Mouse (Mus musculus) layer of hippocampus, adult 9-10 months (tissue): ENCODE results near the gene Synpo2.

Experiments used
- DNase-seq: peaks from one replicate; pipeline ENCODE4 v3.0.0; 2022; ENCODE audit warnings: low spot score

The Synpo2 gene

DNA sequence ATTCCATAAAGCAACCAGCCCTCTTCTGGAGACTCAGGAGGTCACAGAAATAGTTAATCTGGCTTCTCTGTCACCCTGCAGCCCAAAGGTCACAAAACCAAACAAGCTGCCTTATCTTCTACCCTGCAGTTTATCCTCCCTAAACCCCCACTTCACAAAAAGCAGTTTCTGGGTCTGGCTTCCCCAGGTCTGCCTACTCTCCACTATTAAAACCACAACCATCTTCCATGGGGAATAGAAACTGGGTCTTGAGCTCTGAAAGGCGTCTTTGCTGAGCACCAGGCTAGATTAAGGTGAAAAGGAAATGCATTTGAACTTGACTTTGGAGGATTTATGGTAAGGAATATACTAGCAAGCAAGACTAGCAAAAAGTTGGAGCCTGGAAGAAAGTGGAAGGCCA lies 71.8 kb downstream of the Synpo2 start:
- DNase-seq: no peak

DNA sequence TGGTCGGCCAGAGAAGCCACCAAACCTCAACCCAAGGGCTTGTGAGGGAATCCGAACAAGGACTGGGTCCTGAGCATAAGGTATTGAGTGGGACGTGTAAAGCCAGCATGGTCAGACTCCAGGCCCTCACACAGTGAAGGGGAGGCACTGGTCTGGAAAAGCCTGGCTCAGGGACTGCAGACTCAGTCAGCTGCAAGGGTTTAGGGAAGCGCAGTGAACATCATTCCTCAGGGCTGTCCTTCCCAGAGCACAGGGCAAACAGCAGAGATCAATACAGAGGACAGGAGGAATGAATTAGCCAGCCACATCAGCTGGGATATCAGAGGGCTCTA lies 72.8 kb downstream of the Synpo2 start:
- no peak for DNase-seq

GRCm38 (mm10) chr3:123162289-123163191 lies 73.4 kb downstream of the Synpo2 start:
- DNase-seq: no peak

DNA sequence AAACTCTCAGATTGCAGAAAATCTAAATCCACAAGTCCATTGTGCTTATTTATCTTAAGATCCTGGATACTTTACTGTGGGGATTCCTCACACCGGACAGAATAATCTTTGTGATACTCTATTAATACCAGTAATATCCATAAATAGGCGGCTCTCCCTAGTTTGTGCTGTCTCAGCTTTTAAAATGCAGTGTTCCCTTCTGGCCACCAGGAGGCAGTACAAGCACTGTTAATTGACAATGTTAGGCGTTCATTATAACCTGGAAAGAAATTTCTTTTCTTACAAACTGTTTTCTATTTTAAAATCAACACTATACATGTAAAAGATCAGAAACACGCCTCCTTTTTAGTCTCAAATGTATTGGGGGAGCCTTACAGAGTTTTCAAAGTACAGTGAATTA lies 75.2 kb downstream of the Synpo2 start:
- no peak for DNase-seq

- DNase-seq: peak; percentile 40
Measured at GRCm38 (mm10) chr3:123159139-123159824, 76.7 kb downstream of the Synpo2 start.

GRCm38 (mm10) chr3:123158579-123158978 lies 77.4 kb downstream of the Synpo2 start:
- DNase-seq: no peak

DNA sequence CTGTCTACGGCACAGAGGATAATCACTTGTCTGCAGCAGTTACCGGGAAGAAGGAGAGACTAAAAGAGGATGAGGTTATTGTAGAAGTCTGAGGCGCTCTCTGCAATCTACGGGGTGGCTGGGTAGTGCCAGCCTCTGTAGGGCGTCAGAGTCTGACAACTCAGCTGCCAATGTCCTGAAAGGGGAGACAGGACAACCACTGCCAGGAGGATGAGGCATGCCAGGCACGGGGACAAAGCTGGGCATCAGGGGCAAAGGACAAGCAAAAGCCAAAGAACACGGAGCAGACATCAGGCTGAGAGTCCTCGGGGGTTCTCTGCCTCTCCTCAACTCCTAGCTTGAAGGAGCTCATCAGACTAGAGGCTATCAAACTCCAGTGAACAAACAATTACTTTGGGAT lies 82.6 kb downstream of the Synpo2 start:
- DNase-seq: no peak

DNA sequence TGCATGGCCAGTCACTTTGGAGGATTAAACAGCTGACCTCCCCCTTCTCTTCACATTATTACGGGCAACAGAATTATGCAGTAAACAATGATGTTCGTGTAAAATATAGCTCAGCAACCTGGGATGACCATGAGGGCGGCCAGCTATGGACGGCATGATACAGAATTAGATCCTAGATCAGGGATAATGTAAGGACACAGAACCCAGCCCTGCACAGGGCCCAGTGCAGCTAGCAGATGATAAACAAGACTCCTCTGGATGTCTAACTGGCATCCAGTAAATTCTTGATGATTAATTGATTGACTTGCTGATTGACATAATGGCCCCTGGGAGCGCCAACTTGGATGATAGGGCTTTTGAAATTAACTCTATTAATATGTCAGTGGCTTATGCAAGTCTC lies 83.0 kb downstream of the Synpo2 start:
- no peak for DNase-seq

DNA sequence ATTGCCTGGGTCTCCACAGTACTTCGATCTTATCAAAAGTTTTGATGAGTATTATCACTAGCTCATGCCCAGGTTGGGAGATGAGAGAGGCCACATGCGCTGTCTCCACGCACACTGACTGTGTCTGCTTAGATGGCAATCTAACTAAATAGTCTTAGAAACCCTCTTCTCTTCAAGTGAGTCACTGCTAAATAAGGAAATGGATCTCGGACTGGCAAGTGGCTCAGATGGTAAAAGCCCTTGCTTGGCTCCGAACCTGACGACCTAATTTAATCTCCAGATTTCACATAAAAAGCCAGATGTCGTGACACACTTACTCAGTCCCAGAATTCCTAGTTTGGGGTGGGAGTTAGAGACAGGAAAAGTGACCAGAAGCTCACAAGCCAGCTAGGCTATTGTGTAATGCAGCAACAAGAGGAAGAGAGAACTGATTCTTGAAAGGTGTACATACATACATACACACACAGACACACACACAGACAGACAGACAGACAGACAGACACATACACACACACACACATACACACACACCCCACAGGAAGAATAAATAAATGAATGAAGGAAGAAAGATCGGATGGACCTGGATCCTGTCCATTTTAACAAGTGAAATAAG lies 85.3 kb downstream of the Synpo2 start:
- DNase-seq: no peak

GRCm38 (mm10) chr3:123149380-123150162 lies 86.4 kb downstream of the Synpo2 start:
- DNase-seq: no peak

DNA sequence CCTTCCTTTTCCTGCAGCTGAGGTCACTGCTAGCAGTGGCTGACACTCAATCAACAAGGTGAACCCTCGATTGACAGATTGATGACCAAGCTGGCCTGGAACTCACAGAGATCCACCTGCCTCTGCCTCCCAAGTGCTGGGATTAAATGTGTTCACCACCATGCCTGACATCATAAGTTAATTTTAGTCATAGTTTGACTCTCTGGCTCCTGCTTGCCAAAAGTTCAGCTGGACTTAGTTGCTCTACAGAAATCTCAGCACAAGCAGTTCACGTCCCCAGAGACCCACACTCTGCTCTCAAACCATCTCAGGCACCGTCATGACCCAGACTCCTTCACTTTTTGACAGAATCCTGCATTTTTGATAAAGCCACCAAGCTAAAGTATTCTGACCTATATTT lies 87.3 kb downstream of the Synpo2 start:
- DNase-seq: no peak

DNA sequence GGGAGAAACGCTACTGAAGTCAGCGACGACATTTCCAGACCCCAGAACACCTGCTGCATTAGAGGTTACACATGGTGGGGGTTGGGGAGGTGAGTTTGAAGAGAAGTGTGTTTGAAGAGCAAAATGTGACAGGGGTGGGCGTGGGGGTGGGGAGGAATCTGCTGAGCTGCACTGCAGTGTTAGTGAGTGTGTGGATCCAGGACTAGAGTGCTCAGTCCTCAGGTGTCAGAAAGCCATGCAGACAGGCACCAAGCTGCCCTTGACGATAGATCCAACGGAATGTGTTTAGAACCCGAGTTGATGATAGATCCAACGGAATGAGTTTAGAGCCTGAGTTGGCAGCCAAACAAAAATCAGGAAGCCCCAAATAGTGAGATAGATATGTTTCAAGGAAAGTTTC lies 89.4 kb downstream of the Synpo2 start:
- DNase-seq: no peak

DNA sequence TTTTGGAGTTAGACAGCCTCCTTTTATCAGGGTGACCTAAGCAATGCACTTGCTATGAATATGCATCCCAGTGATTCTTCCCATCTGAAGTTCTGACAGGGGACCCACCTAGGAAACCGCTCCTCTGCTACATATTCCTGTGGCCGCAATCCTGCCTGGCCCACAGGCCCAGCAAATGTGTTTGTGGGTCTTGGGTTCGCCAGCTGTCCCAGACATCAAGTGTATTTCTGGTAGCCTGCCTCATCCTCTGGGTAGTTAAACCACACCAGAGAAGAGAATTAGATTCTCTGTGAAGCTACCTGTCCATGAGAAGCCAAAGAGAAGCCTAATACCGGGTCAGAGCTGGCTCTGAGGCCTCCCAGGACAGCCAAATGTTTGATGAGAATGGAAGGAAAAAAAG lies 90.0 kb downstream of the Synpo2 start:
- no peak for DNase-seq

GRCm38 (mm10) chr3:123143412-123143811 lies 92.5 kb downstream of the Synpo2 start:
- no peak for DNase-seq

DNA sequence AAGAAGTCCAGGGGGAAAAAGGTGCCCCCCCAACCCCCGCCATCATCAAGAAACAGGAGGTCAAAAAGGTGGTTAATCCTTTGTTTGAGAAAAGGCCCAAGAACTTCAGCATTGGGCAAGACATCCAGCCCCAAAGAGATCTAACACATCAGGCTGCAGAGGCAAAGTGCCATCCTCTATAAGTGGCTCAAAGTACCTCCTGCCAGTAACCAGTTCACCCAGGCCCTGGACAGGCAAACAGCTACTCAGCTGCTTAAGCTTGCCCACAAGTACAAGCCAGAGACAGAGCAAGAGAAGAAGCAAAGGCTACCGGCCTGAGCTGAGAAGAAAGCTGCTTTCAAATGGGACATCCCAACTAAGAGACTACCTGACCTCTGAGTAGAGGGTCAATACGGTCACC lies 93.7 kb downstream of the Synpo2 start:
- no peak for DNase-seq

- DNase-seq: no peak
Measured at GRCm38 (mm10) chr3:123141069-123141468, 94.9 kb downstream of the Synpo2 start.

- DNase-seq: no peak
Measured at GRCm38 (mm10) chr3:123140134-123140533, 95.8 kb downstream of the Synpo2 start.

DNA sequence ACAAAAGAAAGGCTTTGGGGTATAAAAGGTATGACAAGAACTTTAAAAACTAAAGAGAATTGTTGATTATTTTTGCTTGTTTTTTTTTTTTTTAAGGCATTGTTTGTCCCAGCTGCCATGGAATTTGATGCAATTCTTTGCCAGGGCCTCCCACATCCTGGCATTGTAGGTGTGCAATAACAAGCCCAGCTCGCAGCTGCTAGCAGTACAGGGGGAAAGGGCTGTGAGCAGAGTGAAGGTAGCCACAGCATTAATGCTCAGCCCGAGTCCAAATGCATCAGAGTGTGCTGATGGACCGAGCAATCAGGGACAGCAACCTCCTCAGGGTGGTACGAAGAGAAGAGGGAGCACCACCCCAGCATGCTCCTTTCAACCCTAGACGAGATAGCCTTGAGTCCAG lies 96.3 kb downstream of the Synpo2 start:
- DNase-seq: no peak

DNA sequence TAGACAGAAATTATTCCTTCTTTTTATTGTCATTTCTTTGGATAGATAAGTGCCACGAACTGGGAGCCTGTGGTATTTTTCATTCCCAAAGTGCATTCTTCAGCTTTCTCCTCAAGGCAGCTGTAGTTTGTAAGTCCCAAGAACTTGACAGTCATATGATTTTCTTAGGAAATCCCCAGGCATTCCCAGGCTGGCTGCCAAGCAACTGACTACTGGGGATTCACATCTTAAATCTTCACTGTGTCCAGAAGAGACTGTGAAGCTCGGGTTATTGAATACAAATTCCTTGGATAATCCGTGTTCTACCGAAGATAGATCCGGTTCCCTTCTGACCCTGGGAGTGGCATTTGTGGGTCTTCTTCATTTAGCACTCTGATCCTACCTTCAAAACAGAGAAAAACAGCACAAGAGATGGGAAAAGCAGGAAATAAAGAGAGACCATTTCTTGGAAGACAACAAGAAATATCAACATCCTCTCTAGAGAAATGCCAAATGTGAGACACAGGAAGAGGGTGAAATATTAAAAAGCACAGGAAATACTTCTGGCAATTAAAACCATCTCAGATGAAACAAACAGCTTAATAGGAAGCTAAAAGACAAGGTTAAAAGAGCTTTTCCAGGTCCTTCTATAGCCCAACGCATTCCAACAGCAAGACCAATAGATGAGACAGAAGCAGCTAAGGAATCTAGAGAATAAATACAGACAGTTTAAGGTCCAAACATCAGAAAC lies 97.5 kb downstream of the Synpo2 start:
- no peak for DNase-seq

DNA sequence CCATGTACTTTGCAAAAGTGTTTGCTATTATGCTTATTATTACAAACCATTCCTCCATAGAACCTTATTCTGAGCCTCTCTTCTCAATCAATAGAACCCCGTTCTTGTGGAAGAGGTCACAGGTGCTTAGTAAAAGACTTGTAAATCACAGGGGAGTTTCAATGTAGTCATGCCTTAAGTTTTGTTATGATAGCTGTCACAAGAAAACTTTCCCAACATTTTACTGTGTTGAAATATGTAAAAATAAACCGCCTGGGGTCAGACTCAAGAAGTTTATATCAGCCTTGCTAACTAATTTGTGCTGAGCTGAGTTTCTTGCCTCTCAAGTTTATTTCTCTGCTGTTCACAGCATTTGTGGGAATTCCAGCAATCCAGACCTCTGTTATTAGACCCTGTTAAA lies 103.8 kb downstream of the Synpo2 start:
- no peak for DNase-seq

DNA sequence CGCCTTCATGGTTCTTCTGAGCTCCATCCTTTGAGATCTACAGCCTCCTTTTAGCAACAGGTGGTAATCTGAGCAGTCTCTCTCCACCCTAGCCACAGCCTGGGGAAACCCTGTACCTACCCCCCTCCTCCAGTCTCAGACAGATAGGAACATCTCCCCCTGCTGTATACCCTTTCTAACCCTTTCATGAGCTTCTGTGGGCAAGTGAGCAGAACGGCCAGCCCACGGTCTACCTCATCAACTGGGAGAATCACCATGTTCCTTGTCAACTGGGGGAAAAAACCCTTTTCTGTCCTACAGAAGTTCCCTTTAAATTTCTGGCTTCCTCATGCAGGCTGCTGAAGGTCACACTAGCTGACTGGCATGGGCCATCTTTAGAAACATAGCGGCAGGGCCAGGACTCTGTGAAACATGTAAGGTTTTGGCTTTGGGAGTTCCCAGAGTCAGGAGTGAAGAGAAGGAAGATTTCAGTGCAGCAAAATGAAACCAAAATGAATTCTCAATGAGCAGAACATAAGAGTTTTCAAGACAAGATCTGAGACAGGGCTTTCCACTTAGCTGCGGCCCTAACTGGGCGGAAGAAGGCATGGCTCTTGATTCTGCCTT lies 104.7 kb downstream of the Synpo2 start:
- no peak for DNase-seq
